Mouse (Mus musculus): ENCODE measurements around the gene Lman1l. TPM values are rescaled to one million over a fixed set of nuclear protein-coding genes. Genes with fewer than 3 reads are reported as not detected.

Lman1l gene
- polyA plus RNA-seq, 1 experiment from 2014 or later: not detected

- Histone ChIP-seq H3K36me3 (ENCODE audit: control insufficient read depth, insufficient read depth, low read length) (no peaks in the 10 kb centered on the region), H3K9me3 (ENCODE audit: control insufficient read depth, low read length) (no peaks in the 10 kb centered on the region), H3K27ac (ENCODE audit: low read depth, low read length) (no peak overlapping the region), H3K4me1 (ENCODE audit: control insufficient read depth, insufficient read depth, low read length) (no peaks in the 10 kb centered on the region), H3K4me2 (ENCODE audit: low read depth, low read length) (no peak overlapping the region), H3K4me3 (ENCODE audit: low read depth, low read length) (no peak overlapping the region), H3K9ac (replicated peaks; ENCODE audit: low read depth, low read length) (no peak overlapping the region), H3K27me3 (ENCODE audit: control insufficient read depth, insufficient read depth, low read length) (no peaks in the 10 kb centered on the region)
- WGBS: 31% methylated on average over 4 of the region's 4 CpGs
- ATAC-seq (ENCODE audit: low read depth): peak; percentile 41; the same call in 1 of the 2 replicates
Observed at GRCm38 (mm10) chr9:57659774-57660173, 39.2 kb upstream of the Lman1l start.

GRCm38 (mm10) chr9:57658970-57659369 lies 38.4 kb upstream of the Lman1l start:
- Histone ChIP-seq H3K9ac (replicated peaks; ENCODE audit: low read depth, low read length) (no peak overlapping the region), H3K27ac (ENCODE audit: low read depth, low read length) (no peak overlapping the region), H3K27me3 (ENCODE audit: control insufficient read depth, insufficient read depth, low read length) (no peaks in the 10 kb centered on the region), H3K9me3 (ENCODE audit: control insufficient read depth, low read length) (no peaks in the 10 kb centered on the region), H3K4me2 (ENCODE audit: low read depth, low read length) (no peak overlapping the region), H3K4me1 (ENCODE audit: control insufficient read depth, insufficient read depth, low read length) (no peaks in the 10 kb centered on the region), H3K36me3 (ENCODE audit: control insufficient read depth, insufficient read depth, low read length) (no peaks in the 10 kb centered on the region), H3K4me3 (ENCODE audit: low read depth, low read length) (no peak overlapping the region)
- no peak for ATAC-seq (ENCODE audit: low read depth)
- WGBS: 78% methylated on average over 4 of the region's 4 CpGs

GRCm38 (mm10) chr9:57657843-57658242 lies 37.3 kb upstream of the Lman1l start:
- 54% methylated on average over 4 of the region's 4 CpGs for WGBS
- Histone ChIP-seq H3K4me3 (ENCODE audit: low read depth, low read length) (no peak overlapping the region), H3K36me3 (ENCODE audit: control insufficient read depth, insufficient read depth, low read length) (no peaks in the 10 kb centered on the region), H3K9me3 (ENCODE audit: control insufficient read depth, low read length) (no peaks in the 10 kb centered on the region), H3K27me3 (ENCODE audit: control insufficient read depth, insufficient read depth, low read length) (no peaks in the 10 kb centered on the region), H3K4me1 (ENCODE audit: control insufficient read depth, insufficient read depth, low read length) (no peaks in the 10 kb centered on the region), H3K4me2 (ENCODE audit: low read depth, low read length) (no peak overlapping the region), H3K9ac (replicated peaks; ENCODE audit: low read depth, low read length) (no peak overlapping the region), H3K27ac (ENCODE audit: low read depth, low read length) (no peak overlapping the region)
- no peak for ATAC-seq (ENCODE audit: low read depth)

- Histone ChIP-seq H3K9ac (replicated peaks; ENCODE audit: low read depth, low read length) (no peak overlapping the region), H3K27ac (ENCODE audit: low read depth, low read length) (no peak overlapping the region), H3K4me1 (ENCODE audit: control insufficient read depth, insufficient read depth, low read length) (no peaks in the 10 kb centered on the region), H3K4me2 (ENCODE audit: low read depth, low read length) (no peak overlapping the region), H3K36me3 (ENCODE audit: control insufficient read depth, insufficient read depth, low read length) (no peaks in the 10 kb centered on the region), H3K4me3 (ENCODE audit: low read depth, low read length) (no peak overlapping the region), H3K27me3 (ENCODE audit: control insufficient read depth, insufficient read depth, low read length) (no peaks in the 10 kb centered on the region), H3K9me3 (ENCODE audit: control insufficient read depth, low read length) (no peaks in the 10 kb centered on the region)
- WGBS: 87% methylated on average over 19 of the region's 19 CpGs
- no peak for ATAC-seq (ENCODE audit: low read depth)
Observed at GRCm38 (mm10) chr9:57656631-57657350, 36.2 kb upstream of the Lman1l start.

GRCm38 (mm10) chr9:57655749-57656148 lies 35.2 kb upstream of the Lman1l start:
- Histone ChIP-seq H3K36me3 (ENCODE audit: control insufficient read depth, insufficient read depth, low read length) (no peaks in the 10 kb centered on the region), H3K27ac (ENCODE audit: low read depth, low read length) (no peak overlapping the region), H3K4me1 (ENCODE audit: control insufficient read depth, insufficient read depth, low read length) (no peaks in the 10 kb centered on the region), H3K9ac (replicated peaks; ENCODE audit: low read depth, low read length) (no peak overlapping the region), H3K9me3 (ENCODE audit: control insufficient read depth, low read length) (no peaks in the 10 kb centered on the region), H3K4me2 (ENCODE audit: low read depth, low read length) (peak overlapping the region; percentile 36; the same call in 1 of the 2 replicates), H3K4me3 (ENCODE audit: low read depth, low read length) (no peak overlapping the region), H3K27me3 (ENCODE audit: control insufficient read depth, insufficient read depth, low read length) (no peaks in the 10 kb centered on the region)
- peak; percentile 87 for ATAC-seq (ENCODE audit: low read depth)
- WGBS: 3% methylated on average over 11 of the region's 11 CpGs

- no peak overlapping the region for H3K9ac ChIP-seq (replicated peaks; ENCODE audit: low read depth, low read length)
- WGBS: 76% methylated on average over 1 of the region's 1 CpGs
- no peak for ATAC-seq (ENCODE audit: low read depth)
Observed at GRCm38 (mm10) chr9:57654966-57655365, 34.4 kb upstream of the Lman1l start.

GRCm38 (mm10) chr9:57653283-57653682 lies 32.7 kb upstream of the Lman1l start, which contains the start of gene Csk:
Gene Csk (minus strand): TSS chr9:57653631.
- Histone ChIP-seq H3K9me3 (ENCODE audit: control insufficient read depth, low read length) (no peaks in the 10 kb centered on the region), H3K27ac (ENCODE audit: low read depth, low read length) (no peak within 1 kb of the TSS), H3K4me2 (ENCODE audit: low read depth, low read length) (no peak within 1 kb of the TSS), H3K27me3 (ENCODE audit: control insufficient read depth, insufficient read depth, low read length) (no peaks in the 10 kb centered on the region), H3K4me3 (ENCODE audit: low read depth, low read length) (no peak within 1 kb of the TSS), H3K9ac (replicated peaks; ENCODE audit: low read depth, low read length) (no peak within 1 kb of the TSS), H3K36me3 (ENCODE audit: control insufficient read depth, insufficient read depth, low read length) (no peaks in the 10 kb centered on the region), H3K4me1 (ENCODE audit: control insufficient read depth, insufficient read depth, low read length) (no peaks in the 10 kb centered on the region)
- ATAC-seq (ENCODE audit: low read depth): no peak
- WGBS: 60% methylated on average over 5 of the region's 5 CpGs

More at GRCm38 (mm10) chr9:57654966-57655365, 34.4 kb upstream of the Lman1l start:
- no peaks in the 10 kb centered on the region for H3K9me3 ChIP-seq (ENCODE audit: control insufficient read depth, low read length)
- no peak overlapping the region for H3K27ac ChIP-seq (ENCODE audit: low read depth, low read length)
- no peaks in the 10 kb centered on the region for H3K27me3 ChIP-seq (ENCODE audit: control insufficient read depth, insufficient read depth, low read length)
- no peak overlapping the region for H3K4me3 ChIP-seq (ENCODE audit: low read depth, low read length)
- no peaks in the 10 kb centered on the region for H3K36me3 ChIP-seq (ENCODE audit: control insufficient read depth, insufficient read depth, low read length)
- H3K4me1 ChIP-seq (ENCODE audit: control insufficient read depth, insufficient read depth, low read length): no peaks in the 10 kb centered on the region
- no peak overlapping the region for H3K4me2 ChIP-seq (ENCODE audit: low read depth, low read length)

- H3K9ac ChIP-seq (replicated peaks; ENCODE audit: low read depth, low read length): no peak overlapping the region
- no peak overlapping the region for H3K4me3 ChIP-seq (ENCODE audit: low read depth, low read length)
- no peak overlapping the region for H3K4me2 ChIP-seq (ENCODE audit: low read depth, low read length)
- H3K27ac ChIP-seq (ENCODE audit: low read depth, low read length): no peak overlapping the region
- ATAC-seq (ENCODE audit: low read depth): no peak
- H3K9me3 ChIP-seq (ENCODE audit: control insufficient read depth, low read length): no peaks in the 10 kb centered on the region
- WGBS: 21% methylated on average over 3 of the region's 3 CpGs
- H3K36me3 ChIP-seq (ENCODE audit: control insufficient read depth, insufficient read depth, low read length): no peaks in the 10 kb centered on the region
- H3K4me1 ChIP-seq (ENCODE audit: control insufficient read depth, insufficient read depth, low read length): no peaks in the 10 kb centered on the region
- H3K27me3 ChIP-seq (ENCODE audit: control insufficient read depth, insufficient read depth, low read length): no peaks in the 10 kb centered on the region
Observed at GRCm38 (mm10) chr9:57652855-57653254, 32.3 kb upstream of the Lman1l start.

- no peaks in the 10 kb centered on the region for H3K9me3 ChIP-seq (ENCODE audit: control insufficient read depth, low read length)
- H3K36me3 ChIP-seq (ENCODE audit: control insufficient read depth, insufficient read depth, low read length): no peaks in the 10 kb centered on the region
- no peak for ATAC-seq (ENCODE audit: low read depth)
- H3K4me2 ChIP-seq (ENCODE audit: low read depth, low read length): no peak overlapping the region
- no peak overlapping the region for H3K9ac ChIP-seq (replicated peaks; ENCODE audit: low read depth, low read length)
- WGBS: 69% methylated on average over 9 of the region's 9 CpGs
- no peaks in the 10 kb centered on the region for H3K27me3 ChIP-seq (ENCODE audit: control insufficient read depth, insufficient read depth, low read length)
- H3K27ac ChIP-seq (ENCODE audit: low read depth, low read length): no peak overlapping the region
- H3K4me1 ChIP-seq (ENCODE audit: control insufficient read depth, insufficient read depth, low read length): no peaks in the 10 kb centered on the region
- no peak overlapping the region for H3K4me3 ChIP-seq (ENCODE audit: low read depth, low read length)
Observed at GRCm38 (mm10) chr9:57652351-57652750, 31.8 kb upstream of the Lman1l start.
